8 mouse cellular contexts compared by ENCODE assay signal in the genomic region with DNA sequence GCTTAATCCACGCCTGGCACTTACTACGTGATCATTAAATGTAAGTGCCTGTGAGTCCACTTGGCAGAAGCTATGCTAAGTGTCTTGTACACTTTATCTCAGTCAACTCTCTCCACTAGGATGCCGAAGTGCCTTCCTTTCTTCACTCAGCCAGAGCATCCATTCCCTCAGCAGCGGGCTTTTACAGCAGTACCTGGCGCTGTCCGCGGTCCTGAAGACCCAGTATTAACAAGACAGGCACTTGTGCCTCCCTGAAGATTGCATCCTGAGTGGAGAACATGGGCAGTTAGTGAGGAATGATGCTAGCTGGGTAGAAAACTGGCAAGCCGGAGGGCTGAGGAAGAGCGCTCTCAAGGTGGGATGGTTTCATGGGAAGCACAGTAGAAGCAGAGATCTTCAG.
A peak's percentile ranks its signal among the peaks of the same experiment; 100 is the strongest.
DNase-seq lines count a peak whose midpoint lies in the region; ATAC-seq lines count a peak whose summit lies in the region.
"Had no signal": no experiment of that assay in that cellular context is flagged by ENCODE, and none has a peak within 500 bp of the region (broad histone marks: within the 10 kb centered on the region; RNA-seq: fewer than 3 reads in every experiment).

No protein-coding gene starts in this region.

- no peak overlapping the region for H3K4me3 ChIP-seq in liver, embryonic 12.5 days
- H3K4me3 ChIP-seq: liver, embryonic 15.5 days had no signal

- DNase-seq in liver, result peak; percentile 66
- DNase-seq in adrenal gland, adult 2 months, result peak; percentile 48
- peak; percentile 88 for DNase-seq in forelimb bud, embryonic 11.5 days (ENCODE audit: low read depth, low spot score)
- DNase-seq in lung, postnatal 10 days, result peak; percentile 74
- DNase-seq in layer of hippocampus, adult 9-11 months, result no peak

- no peak for ATAC-seq in liver, embryonic 12.5 days
- no peak for ATAC-seq in activated CD4-positive, CD25-positive, alpha-beta regulatory T cell, adult 4 months

- no peaks in the 10 kb centered on the region for H3K9me3 ChIP-seq in liver, embryonic 12.5 days (replicated peaks)
- H3K9me3 ChIP-seq: liver, embryonic 15.5 days had no signal

- H3K36me3 ChIP-seq in liver, embryonic 12.5 days, result no peaks in the 10 kb centered on the region
- H3K36me3 ChIP-seq: liver, embryonic 15.5 days had no signal

- H3K9ac ChIP-seq in liver, embryonic 12.5 days, result no peak overlapping the region
- H3K9ac ChIP-seq: liver, embryonic 15.5 days had no signal

- no peak overlapping the region for H3K27ac ChIP-seq in liver, embryonic 12.5 days
- H3K27ac ChIP-seq: liver, embryonic 15.5 days had no signal

- no peaks in the 10 kb centered on the region for H3K4me1 ChIP-seq in liver, embryonic 12.5 days
- H3K4me1 ChIP-seq: liver, embryonic 15.5 days had no signal

- 33% methylated on average over 9 of the region's 9 CpGs for WGBS in liver, embryonic 12.5 days (ENCODE audit: insufficient replicate concordance)

- no peak overlapping the region for H3K4me2 ChIP-seq in liver, embryonic 12.5 days
- H3K4me2 ChIP-seq: liver, embryonic 15.5 days had no signal

- no peaks in the 10 kb centered on the region for H3K27me3 ChIP-seq in liver, embryonic 12.5 days (replicated peaks)
- H3K27me3 ChIP-seq: liver, embryonic 15.5 days had no signal
